ENCODE assay signal across 24 mouse cellular contexts in the genomic region with DNA sequence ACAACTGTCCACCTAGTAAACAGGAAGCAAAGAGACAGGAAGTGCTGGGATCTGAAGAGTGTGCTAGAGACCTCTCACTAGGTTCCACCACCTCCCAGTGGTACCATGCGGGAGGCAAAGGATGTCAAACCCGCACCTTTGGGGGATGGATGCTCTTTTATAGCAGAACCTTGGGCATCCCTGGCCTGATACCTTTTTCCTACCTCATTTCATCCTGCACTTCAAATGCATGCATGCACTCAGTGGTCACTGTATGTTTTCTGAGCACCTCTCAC. TPM values are rescaled to one million over a fixed set of nuclear protein-coding genes. Genes with fewer than 3 reads are reported as not detected.
A peak's percentile ranks its signal among the peaks of the same experiment; 100 is the strongest.
DNase-seq lines count a peak whose midpoint lies in the region; ATAC-seq and TF ChIP-seq lines count a peak whose summit lies in the region.
"Had no signal": no experiment of that assay in that cellular context is flagged by ENCODE, and none has a peak within 500 bp of the region (broad histone marks: within the 10 kb centered on the region; RNA-seq: fewer than 3 reads in every experiment).

No protein-coding gene starts in this region.

- H3K36me3 ChIP-seq in midbrain, embryonic 11.5 days (ENCODE audit: control insufficient read depth, insufficient read depth, low read length): no peaks in the 10 kb centered on the region
- no peaks in the 10 kb centered on the region for H3K36me3 ChIP-seq in midbrain, embryonic 15.5 days (replicated peaks)
- no peaks in the 10 kb centered on the region for H3K36me3 ChIP-seq in limb, embryonic 10.5 days
- no peaks in the 10 kb centered on the region for H3K36me3 ChIP-seq in liver, embryonic 14.5 days (replicated peaks; ENCODE audit: control insufficient read depth, insufficient read depth, low read depth)
- H3K36me3 ChIP-seq: heart, embryonic 13.5 days; hindbrain, embryonic 10.5 days; hindbrain, embryonic 15.5 days; neural tube, embryonic 13.5 days had no signal

- H3K27me3 ChIP-seq in midbrain, embryonic 11.5 days (ENCODE audit: control insufficient read depth, insufficient read depth, low read length): no peaks in the 10 kb centered on the region
- H3K27me3 ChIP-seq in midbrain, embryonic 15.5 days (replicated peaks): no peaks in the 10 kb centered on the region
- no peaks in the 10 kb centered on the region for H3K27me3 ChIP-seq in limb, embryonic 10.5 days (ENCODE audit: low read depth, poor library complexity, severe bottlenecking)
- H3K27me3 ChIP-seq in liver, embryonic 14.5 days (ENCODE audit: control insufficient read depth, insufficient read depth, low read length): no peaks in the 10 kb centered on the region
- H3K27me3 ChIP-seq: heart, embryonic 13.5 days; hindbrain, embryonic 15.5 days; neural tube, embryonic 13.5 days had no signal

- H3K4me3 ChIP-seq in midbrain, embryonic 11.5 days (ENCODE audit: low read depth, low read length): no peak overlapping the region
- H3K4me3 ChIP-seq in midbrain, embryonic 15.5 days: no peak overlapping the region
- no peak overlapping the region for H3K4me3 ChIP-seq in limb, embryonic 10.5 days
- H3K4me3 ChIP-seq in liver, embryonic 14.5 days (ENCODE audit: insufficient read depth in 1 of 2, low read depth in 2 of 2, low read length in 2 of 2): no peak overlapping the region
- H3K4me3 ChIP-seq: heart, adult 2 months; heart, embryonic 13.5 days; hindbrain, embryonic 10.5 days; hindbrain, embryonic 15.5 days; neural tube, embryonic 13.5 days had no signal

- no peak overlapping the region for H3K27ac ChIP-seq in midbrain, embryonic 11.5 days (ENCODE audit: low read depth, low read length)
- H3K27ac ChIP-seq in midbrain, embryonic 15.5 days: no peak overlapping the region
- peak overlapping the region; percentile 88; the same call in 1 of the 2 replicates for H3K27ac ChIP-seq in limb, embryonic 10.5 days
- H3K27ac ChIP-seq in liver, embryonic 14.5 days: no peak overlapping the region
- H3K27ac ChIP-seq: heart, adult 2 months; heart, embryonic 13.5 days; hindbrain, embryonic 10.5 days; hindbrain, embryonic 15.5 days; neural tube, embryonic 13.5 days had no signal

- no peak overlapping the region for H3K4me2 ChIP-seq in midbrain, embryonic 11.5 days
- H3K4me2 ChIP-seq in midbrain, embryonic 15.5 days: no peak overlapping the region
- H3K4me2 ChIP-seq in liver, embryonic 14.5 days (ENCODE audit: low read depth): peak overlapping the region; percentile 2
- H3K4me2 ChIP-seq: heart, embryonic 13.5 days; hindbrain, embryonic 15.5 days; neural tube, embryonic 13.5 days had no signal

- no peak for ATAC-seq in midbrain, embryonic 11.5 days (ENCODE audit: low FRiP score)
- no peak for ATAC-seq in midbrain, embryonic 15.5 days (replicated peaks)
- ATAC-seq in liver, embryonic 14.5 days (ENCODE audit: insufficient read depth): peak; percentile 67
- ATAC-seq in megakaryocyte-erythroid progenitor cell, adult 5-6 weeks (replicated peaks; ENCODE audit: low FRiP score, low TSS enrichment, poor library complexity, severe bottlenecking): peak; percentile 45
- ATAC-seq: forebrain, embryonic 14.5 days; inflammation-experienced regulatory T-cells, adult 6 months; midbrain, embryonic 16.5 days had no signal

- WGBS in midbrain, embryonic 11.5 days: 84% methylated on average over 2 of the region's 2 CpGs
- WGBS in midbrain, embryonic 15.5 days: 90% methylated on average over 2 of the region's 2 CpGs
- WGBS in limb, embryonic 10.5 days: 88% methylated on average over 2 of the region's 2 CpGs
- 45% methylated on average over 2 of the region's 2 CpGs for WGBS in liver, embryonic 14.5 days (ENCODE audit: insufficient replicate concordance)

- DNase-seq in midbrain, embryonic 11.5 days (ENCODE audit: low spot score, missing footprints): peak; percentile 56
- DNase-seq in limb, embryonic 10.5 days (ENCODE audit: low spot score): no peak
- no peak for DNase-seq in liver, embryonic 14.5 days (ENCODE audit: low read depth in 3 of 3, low spot score in 3 of 3)
- no peak for DNase-seq in urinary bladder, postnatal 25 days (ENCODE audit: low spot score)
- no peak for DNase-seq in cerebellum, postnatal 36 days
- no peak for DNase-seq in layer of hippocampus, postnatal 36 days
- DNase-seq: adrenal gland, postnatal 36 days; cerebellum, adult 18-20 months; cerebellum, postnatal 10 days; gastrocnemius, postnatal 25 days; heart, adult 2 months; heart, postnatal 10 days; kidney, adult 11 months; kidney, postnatal 14 days; lung, postnatal 4 days had no signal

- no peak for TF ChIP-seq CTCF in liver, embryonic 14.5 days (IDR thresholded peaks at IDR 0.05; ENCODE audit: low read depth)

- H3K9ac ChIP-seq in midbrain, embryonic 11.5 days (ENCODE audit: low read length): no peak overlapping the region
- H3K9ac ChIP-seq in midbrain, embryonic 15.5 days: no peak overlapping the region
- H3K9ac ChIP-seq in liver, embryonic 14.5 days (replicated peaks): no peak overlapping the region; the same call in 1 of the 2 replicates
- H3K9ac ChIP-seq: heart, embryonic 13.5 days; hindbrain, embryonic 15.5 days; neural tube, embryonic 13.5 days had no signal

- H3K4me1 ChIP-seq in midbrain, embryonic 11.5 days (ENCODE audit: control insufficient read depth, insufficient read depth, low read length): no peaks in the 10 kb centered on the region; the same call in 1 of the 2 replicates
- H3K4me1 ChIP-seq in midbrain, embryonic 15.5 days: no peaks in the 10 kb centered on the region
- H3K4me1 ChIP-seq in limb, embryonic 10.5 days: peaks cover 24% of the 10 kb centered on the region
- peaks cover 13 to 22% of the 10 kb centered on the region in 2 experiments for H3K4me1 ChIP-seq in liver, embryonic 14.5 days (replicated peaks; ENCODE audit: control insufficient read depth in 2 of 2, insufficient read depth in 2 of 2, low read length in 1 of 2)
- H3K4me1 ChIP-seq: hindbrain, embryonic 15.5 days had no signal

- no peaks in the 10 kb centered on the region for H3K9me3 ChIP-seq in midbrain, embryonic 11.5 days (ENCODE audit: control insufficient read depth, low read length)
- no peaks in the 10 kb centered on the region for H3K9me3 ChIP-seq in midbrain, embryonic 15.5 days
- H3K9me3 ChIP-seq in limb, embryonic 10.5 days (replicated peaks): no peaks in the 10 kb centered on the region
- no peaks in the 10 kb centered on the region for H3K9me3 ChIP-seq in liver, embryonic 14.5 days (ENCODE audit: control insufficient read depth, low read length)
- H3K9me3 ChIP-seq: heart, embryonic 13.5 days; hindbrain, embryonic 10.5 days; hindbrain, embryonic 15.5 days; neural tube, embryonic 13.5 days had no signal

- TF ChIP-seq EP300 in liver, embryonic 14.5 days (IDR thresholded peaks at IDR 0.05; ENCODE audit: low read depth): no peak

RNA-seq across cellular contexts. Expression of gene Gfpt2, which starts 27.9 kb away (rescaled TPM):
- polyA plus RNA-seq in midbrain, embryonic 11.5 days (2014; fragmentation: Nextera tagmentation; extraction: Ambion mirVana): 8.7 and 9.9 TPM in 2 replicates
- polyA plus RNA-seq in midbrain, embryonic 15.5 days (2015; fragmentation: Nextera tagmentation; extraction: Ambion mirVana): 6.1 and 6.7 TPM in 2 replicates
- 39.2 and 43.3 TPM in 2 replicates for polyA plus RNA-seq in limb, embryonic 10.5 days (2016; fragmentation: Nextera tagmentation; extraction: Ambion mirVana)
- polyA plus RNA-seq in liver, embryonic 14.5 days (2012; rRNA removed): 0.39 TPM in 2 replicates
- polyA plus RNA-seq in liver, embryonic 14.5 days (2014; fragmentation: Nextera tagmentation; extraction: Ambion mirVana): 0.39 and 0.90 TPM in 2 replicates
- total RNA-seq in megakaryocyte-erythroid progenitor cell, adult 5-6 weeks (2014; fragmentation: Nextera tagmentation): 0.87 and 1.0 TPM in 2 replicates
- 2.3 and 2.9 TPM in 2 replicates for total RNA-seq in megakaryocyte-erythroid progenitor cell, adult 5-6 weeks (2017)
- total RNA-seq in layer of hippocampus, postnatal 36 days (2021): 1 to 10 TPM; 3.8 to 3.9 TPM

RNA-seq across cellular contexts. Expression of gene Cnot6, which starts 53.6 kb away (rescaled TPM):
- 55.9 and 60.1 TPM in 2 replicates for polyA plus RNA-seq in midbrain, embryonic 11.5 days (2014; fragmentation: Nextera tagmentation; extraction: Ambion mirVana)
- polyA plus RNA-seq in midbrain, embryonic 15.5 days (2015; fragmentation: Nextera tagmentation; extraction: Ambion mirVana): 47.4 and 52.2 TPM in 2 replicates
- 59.1 and 63.4 TPM in 2 replicates for polyA plus RNA-seq in limb, embryonic 10.5 days (2016; fragmentation: Nextera tagmentation; extraction: Ambion mirVana)
- polyA plus RNA-seq in liver, embryonic 14.5 days (2012; rRNA removed): 14.3 and 21.0 TPM in 2 replicates
- polyA plus RNA-seq in liver, embryonic 14.5 days (2014; fragmentation: Nextera tagmentation; extraction: Ambion mirVana): 18.1 and 21.0 TPM in 2 replicates
- 104 and 127 TPM in 2 replicates for total RNA-seq in megakaryocyte-erythroid progenitor cell, adult 5-6 weeks (2014; fragmentation: Nextera tagmentation)
- 69.7 and 111 TPM in 2 replicates for total RNA-seq in megakaryocyte-erythroid progenitor cell, adult 5-6 weeks (2017)
- total RNA-seq in layer of hippocampus, postnatal 36 days (2021): 10 to 100 TPM; 49.4 to 55.8 TPM

Comparison
In these comparisons a context has a peak if more than half of its experiments do, and no peak if none do; other contexts are left out.
1. ATAC-seq: peak in liver, embryonic 14.5 days (single experiment) and megakaryocyte-erythroid progenitor cell, adult 5-6 weeks (single experiment); none in midbrain, embryonic 11.5 days (single experiment) and midbrain, embryonic 15.5 days (single experiment).